Mouse (Mus musculus): ENCODE data around the gene Chchd4. TPM values are rescaled to one million over a fixed set of nuclear protein-coding genes. Genes with fewer than 3 reads are reported as not detected.
"Not testable (repeated sequence)": the region's sequence is repeated elsewhere in the genome, so short reads cannot be mapped to it uniquely, and the experiment has no call there.

Gene Chchd4
- polyA plus RNA-seq, 1 experiment from 2014 or later = 29.4 TPM

DNA sequence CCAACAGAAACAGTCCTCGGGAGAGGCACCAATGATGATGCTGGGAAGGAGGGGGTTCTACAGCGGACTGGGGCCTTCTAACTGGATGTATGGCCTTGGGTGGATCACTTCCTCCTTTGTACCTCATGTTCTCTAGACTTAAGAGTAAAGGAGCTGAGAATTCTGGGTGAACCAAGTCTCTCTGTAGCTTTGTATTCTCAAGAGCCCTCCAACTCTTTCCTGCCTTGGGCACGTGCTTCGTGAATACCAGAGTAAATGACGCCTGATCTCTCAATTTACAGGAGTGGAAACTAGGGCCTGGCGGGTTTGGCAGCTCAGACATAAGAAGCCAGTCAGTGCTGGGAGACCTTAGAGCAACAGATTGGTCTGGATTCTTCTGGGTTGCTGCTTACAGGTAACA, 1.0 kb downstream of the Chchd4 start:
- Histone ChIP-seq H3K9ac (peak overlapping the region; percentile 86), H3K4me1 (replicated peaks) (peaks cover 20% of the 10 kb centered on the region), H3K36me3 (peaks cover 21% of the 10 kb centered on the region), H3K27ac (ENCODE audit: poor library complexity, severe bottlenecking) (no peak overlapping the region), H3K9me3 (replicated peaks) (no peaks in the 10 kb centered on the region), H3K4me2 (peak overlapping the region; percentile 75), H3K4me3 (peak overlapping the region; percentile 83), H3K27me3 (replicated peaks) (no peaks in the 10 kb centered on the region)
- 33% methylated on average over 6 of the region's 6 CpGs for WGBS
- no peak for ATAC-seq (ENCODE audit: insufficient number of reproducible peaks, low FRiP score)

GRCm38 (mm10) chr6:91471427-91471826, 1.9 kb downstream of the Chchd4 start:
- Histone ChIP-seq H3K4me1 (replicated peaks) (peaks cover 20% of the 10 kb centered on the region), H3K36me3 (peaks cover 26% of the 10 kb centered on the region)
- not testable (repeated sequence) for ATAC-seq (ENCODE audit: insufficient number of reproducible peaks, low FRiP score); H3K27me3 ChIP-seq (replicated peaks); H3K4me3 ChIP-seq; H3K4me2 ChIP-seq; H3K9me3 ChIP-seq (replicated peaks); H3K9ac ChIP-seq; H3K27ac ChIP-seq (ENCODE audit: poor library complexity, severe bottlenecking)
- 88% methylated on average over 3 of the region's 3 CpGs for WGBS

- Histone ChIP-seq H3K4me3 (no peak overlapping the region), H3K27me3 (replicated peaks) (no peaks in the 10 kb centered on the region), H3K36me3 (peaks cover 33% of the 10 kb centered on the region), H3K4me1 (replicated peaks) (peaks cover 20% of the 10 kb centered on the region), H3K27ac (ENCODE audit: poor library complexity, severe bottlenecking) (no peak overlapping the region), H3K9ac (no peak overlapping the region), H3K4me2 (no peak overlapping the region), H3K9me3 (replicated peaks) (no peaks in the 10 kb centered on the region)
- ATAC-seq (ENCODE audit: insufficient number of reproducible peaks, low FRiP score) = no peak
- WGBS = 97% methylated on average over 2 of the region's 2 CpGs
Observed at GRCm38 (mm10) chr6:91470712-91471111, 2.6 kb downstream of the Chchd4 start.

- Histone ChIP-seq H3K36me3 (peaks cover 64% of the 10 kb centered on the region), H3K27me3 (replicated peaks) (no peaks in the 10 kb centered on the region), H3K9ac (no peak overlapping the region), H3K4me1 (replicated peaks) (peaks cover 6% of the 10 kb centered on the region; the same call in 1 of the 2 replicates), H3K27ac (ENCODE audit: poor library complexity, severe bottlenecking) (no peak overlapping the region), H3K9me3 (replicated peaks) (no peaks in the 10 kb centered on the region), H3K4me3 (no peak overlapping the region), H3K4me2 (no peak overlapping the region)
- ATAC-seq (ENCODE audit: insufficient number of reproducible peaks, low FRiP score) = no peak
- 89% methylated on average over 1 of the region's 1 CpGs for WGBS
Observed at GRCm38 (mm10) chr6:91467106-91467505, 6.2 kb downstream of the Chchd4 start.

- Histone ChIP-seq H3K4me1 (replicated peaks) (no peaks in the 10 kb centered on the region), H3K27me3 (replicated peaks) (no peaks in the 10 kb centered on the region), H3K36me3 (peaks cover 64% of the 10 kb centered on the region), H3K27ac (ENCODE audit: poor library complexity, severe bottlenecking) (no peak overlapping the region), H3K4me2 (no peak overlapping the region), H3K9ac (no peak overlapping the region), H3K9me3 (replicated peaks) (no peaks in the 10 kb centered on the region), H3K4me3 (no peak overlapping the region)
- no peak for ATAC-seq (ENCODE audit: insufficient number of reproducible peaks, low FRiP score)
- 77% methylated on average over 2 of the region's 2 CpGs for WGBS
Observed at GRCm38 (mm10) chr6:91465756-91466155, 7.6 kb downstream of the Chchd4 start.

GRCm38 (mm10) chr6:91459471-91459870, 13.9 kb downstream of the Chchd4 start:
- Histone ChIP-seq H3K4me1 (replicated peaks) (no peaks in the 10 kb centered on the region), H3K4me3 (no peak overlapping the region), H3K9me3 (replicated peaks) (no peaks in the 10 kb centered on the region), H3K36me3 (peaks cover 18% of the 10 kb centered on the region), H3K9ac (no peak overlapping the region), H3K27ac (ENCODE audit: poor library complexity, severe bottlenecking) (no peak overlapping the region), H3K4me2 (no peak overlapping the region), H3K27me3 (replicated peaks) (no peaks in the 10 kb centered on the region)
- no peak for ATAC-seq (ENCODE audit: insufficient number of reproducible peaks, low FRiP score)
- 79% methylated on average over 1 of the region's 1 CpGs for WGBS

- Histone ChIP-seq H3K36me3 (no peaks in the 10 kb centered on the region), H3K4me3 (no peak overlapping the region), H3K4me2 (no peak overlapping the region), H3K4me1 (replicated peaks) (no peaks in the 10 kb centered on the region), H3K27me3 (replicated peaks) (no peaks in the 10 kb centered on the region), H3K9ac (no peak overlapping the region), H3K9me3 (replicated peaks) (no peaks in the 10 kb centered on the region), H3K27ac (ENCODE audit: poor library complexity, severe bottlenecking) (no peak overlapping the region)
- ATAC-seq (ENCODE audit: insufficient number of reproducible peaks, low FRiP score) = no peak
- WGBS = 23% methylated on average over 5 of the region's 5 CpGs
Observed at GRCm38 (mm10) chr6:91454546-91454945, 18.8 kb downstream of the Chchd4 start.

- Histone ChIP-seq H3K9ac (no peak overlapping the region), H3K4me3 (no peak overlapping the region), H3K4me1 (replicated peaks) (no peaks in the 10 kb centered on the region), H3K4me2 (no peak overlapping the region), H3K27me3 (replicated peaks) (0 out of 2 replicates have a peak, but pooled peaks cover 6% of the 10 kb centered on the region), H3K27ac (ENCODE audit: poor library complexity, severe bottlenecking) (no peak overlapping the region), H3K9me3 (replicated peaks) (no peaks in the 10 kb centered on the region), H3K36me3 (no peaks in the 10 kb centered on the region)
- WGBS = 62% methylated on average over 1 of the region's 1 CpGs
- no peak for ATAC-seq (ENCODE audit: insufficient number of reproducible peaks, low FRiP score)
Observed at GRCm38 (mm10) chr6:91452056-91452455, 21.3 kb downstream of the Chchd4 start.

DNA sequence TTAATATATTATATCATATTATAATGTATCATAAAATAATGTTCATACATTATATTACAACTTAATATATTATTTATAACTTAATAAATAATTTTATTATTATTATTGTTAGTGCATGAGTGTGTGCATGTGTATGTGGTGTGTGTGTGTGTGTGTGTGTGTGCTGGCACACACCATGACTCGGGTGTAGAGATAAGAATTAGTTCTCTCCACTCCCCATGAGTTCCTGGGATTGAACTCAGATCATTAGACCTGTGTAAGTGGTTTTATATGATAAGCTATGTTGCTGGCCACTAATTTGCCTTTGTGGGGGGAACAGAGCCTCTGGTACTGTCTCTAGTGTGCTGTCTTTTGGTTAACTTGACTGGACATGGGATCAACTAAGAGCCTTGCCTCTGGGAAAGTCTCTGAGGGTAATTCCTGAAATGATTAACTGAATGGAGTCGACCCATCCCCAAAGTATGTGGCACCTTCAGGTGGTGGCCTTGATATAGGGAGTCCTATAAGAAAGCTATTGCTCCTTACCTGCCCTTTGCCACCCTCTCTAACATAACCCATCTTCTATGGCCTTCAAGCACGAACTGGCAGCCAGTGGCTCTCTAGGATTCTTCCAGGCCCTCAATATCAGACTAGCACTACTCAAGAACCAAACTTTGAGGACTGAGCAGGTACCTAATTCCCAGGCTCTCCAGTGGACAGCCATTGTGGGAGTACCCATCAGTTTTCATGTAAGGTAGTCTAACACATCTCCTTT, 23.7 kb downstream of the Chchd4 start:
- H3K27ac ChIP-seq (ENCODE audit: poor library complexity, severe bottlenecking) = no peak overlapping the region
- 42% methylated on average over 3 of the region's 3 CpGs for WGBS

GRCm38 (mm10) chr6:91445316-91445715, 28.0 kb downstream of the Chchd4 start:
- Histone ChIP-seq H3K27ac (ENCODE audit: poor library complexity, severe bottlenecking) (no peak overlapping the region), H3K9ac (no peak overlapping the region), H3K9me3 (replicated peaks) (no peaks in the 10 kb centered on the region), H3K4me2 (no peak overlapping the region), H3K4me1 (replicated peaks) (peaks cover 5% of the 10 kb centered on the region; the same call in 1 of the 2 replicates), H3K36me3 (no peaks in the 10 kb centered on the region), H3K27me3 (replicated peaks) (peaks cover 10% of the 10 kb centered on the region; the same call in 1 of the 2 replicates), H3K4me3 (no peak overlapping the region)
- WGBS = 71% methylated on average over 3 of the region's 3 CpGs
- ATAC-seq (ENCODE audit: insufficient number of reproducible peaks, low FRiP score) = no peak

More for the DNA sequence above, 23.7 kb downstream of the Chchd4 start:
- Histone ChIP-seq H3K36me3 (no peaks in the 10 kb centered on the region), H3K4me2 (no peak overlapping the region), H3K4me3 (no peak overlapping the region), H3K9ac (no peak overlapping the region), H3K27me3 (replicated peaks) (peaks cover 10% of the 10 kb centered on the region; the same call in 1 of the 2 replicates), H3K9me3 (replicated peaks) (no peaks in the 10 kb centered on the region), H3K4me1 (replicated peaks) (no peaks in the 10 kb centered on the region)
- ATAC-seq (ENCODE audit: insufficient number of reproducible peaks, low FRiP score) = no peak

GRCm38 (mm10) chr6:91441145-91441662, 32.1 kb downstream of the Chchd4 start:
- Histone ChIP-seq H3K36me3 (no peaks in the 10 kb centered on the region), H3K4me3 (peak overlapping the region; percentile 59), H3K27ac (ENCODE audit: poor library complexity, severe bottlenecking) (no peak overlapping the region), H3K27me3 (replicated peaks) (peaks cover 27% of the 10 kb centered on the region), H3K9ac (peak overlapping the region; percentile 69), H3K4me2 (peak overlapping the region; percentile 84), H3K4me1 (replicated peaks) (peaks cover 5% of the 10 kb centered on the region; the same call in 1 of the 2 replicates), H3K9me3 (replicated peaks) (no peaks in the 10 kb centered on the region)
- 4% methylated on average over 19 of the region's 19 CpGs for WGBS
- ATAC-seq (ENCODE audit: insufficient number of reproducible peaks, low FRiP score) = peak; percentile 45
